Mouse (Mus musculus) Patski (cell line): ENCODE measurements around the gene Gpr62. TPM values are rescaled to one million over a fixed set of nuclear protein-coding genes. Genes with fewer than 3 reads are reported as not detected.

ENCODE experiments used
- ATAC-seq: fragments of 100-300 bp; one replicate; pipeline ENCODE4 v1.8.0; 2021
- CTCF ChIA-PET: fragments of 350-600 bp; sonication (Branson Sonifier 250); formaldehyde crosslinking; loops from one replicate; lab custom pipeline; 2022; ENCODE audit warnings: inconsistent platforms; lab: Charles Lee
- POLR2A ChIA-PET: fragments of 350-600 bp; sonication (Branson Sonifier 250); formaldehyde crosslinking; loops from one replicate; lab custom pipeline; 2022; ENCODE audit warnings: antibody characterized with exemption, inconsistent platforms; lab: Charles Lee
- DNase-seq: peaks from one replicate; pipeline ENCODE4 v3.0.0-alpha.2; 2011; ENCODE audit warnings: low read depth, low spot score
- H3K27me3 ChIP-seq: fragments of 371-371 bp; one replicate; pipeline ENCODE4 v1.5.1; 2021
- CTCF ChIP-seq: fragments of 100-300 bp; IDR thresholded peaks from one replicate; pipeline ENCODE4 v1.5.1; 2021
- in situ Hi-C: fragments of 300-500 bp; cut with MboI; formaldehyde crosslinking; loops from 3 replicates; pipeline ENCODE4 v1.11.1; 2018; ENCODE audit warnings: low pct_unique_long_range_greater_than_20kb, mixed read lengths
- polyA plus RNA-seq: library from polyadenylated mRNA; unstranded; gene quantifications from one replicate; pipeline ENCODE4 v1.2.3, GENCODE M21; 2021

Gpr62 gene
- polyA plus RNA-seq, 1 experiment from 2014 or later, result 0.05 TPM

DNA sequence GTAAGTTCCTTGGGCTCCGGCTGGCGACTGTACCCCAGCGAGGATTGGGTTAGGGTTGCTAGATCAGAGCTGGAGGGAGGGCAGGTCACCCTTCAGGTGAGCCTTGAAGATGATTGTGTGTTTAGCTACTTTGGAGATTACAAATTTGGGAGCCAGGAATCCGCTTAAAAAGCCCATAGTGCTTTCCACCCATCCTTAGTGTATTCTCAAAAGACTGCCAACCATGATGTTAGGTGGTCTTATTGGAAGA is 35.8 kb downstream of the Gpr62 start:
- POLR2A ChIA-PET, result interaction anchor here (0.6 to 1.6 kb wide), 9 partner anchors 13 to 149 kb away, joined by 3 to 12 read pairs (median 4); partner anchors contain the start of genes Parp3, Pcbp4, Poc1a and Rrp9
- ATAC-seq (peak; percentile 1), DNase-seq (no peak)
- in situ Hi-C loops, result no loop called here
- no peaks in the 10 kb centered on the region for H3K27me3 ChIP-seq
- no peak for TF ChIP-seq CTCF
- CTCF ChIA-PET, result interaction anchor here (0.8 to 3.7 kb wide), 4 partner anchors 8 to 149 kb away, joined by 3 to 33 read pairs (median 3); partner anchors contain the start of genes Parp3, Poc1a and Rrp9

DNA sequence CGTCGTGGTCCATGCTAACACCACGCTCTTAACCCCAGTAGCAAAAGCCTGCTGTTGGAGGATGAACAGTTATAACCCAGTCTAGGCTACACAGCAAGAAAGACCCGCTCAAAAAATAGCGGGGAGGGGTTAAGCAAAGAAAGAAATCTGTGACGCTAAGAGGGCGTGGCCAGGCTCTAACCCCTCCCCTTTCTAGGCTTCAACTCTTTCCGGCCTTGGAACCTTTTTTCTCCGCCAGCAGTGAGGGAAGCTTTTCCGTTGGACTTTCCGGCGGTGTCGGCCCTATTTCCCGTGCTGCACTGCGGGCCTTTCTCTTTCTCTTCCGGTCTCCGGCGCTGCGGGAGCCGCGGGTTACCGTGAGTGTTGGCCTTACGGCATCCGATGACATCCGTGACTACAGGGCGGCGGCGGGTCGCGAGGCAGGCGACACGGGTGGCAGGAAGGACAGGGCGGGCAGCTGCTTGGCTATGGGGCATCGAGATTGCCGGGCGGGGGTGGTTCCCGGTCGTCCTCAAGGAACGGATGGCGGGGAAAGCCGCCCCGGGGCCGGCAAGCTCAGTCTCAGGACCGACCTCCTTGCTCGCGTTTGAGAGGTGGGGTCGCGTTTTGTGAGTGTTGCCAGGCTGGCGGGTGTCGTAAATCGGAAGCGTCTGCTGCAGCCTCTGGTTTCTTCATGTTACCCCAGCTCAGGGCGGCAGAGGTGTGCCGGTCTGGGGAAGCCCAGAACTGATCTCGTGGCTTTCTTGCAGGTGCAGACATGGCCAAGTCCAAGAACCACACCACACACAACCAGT is 36.3 kb downstream of the Gpr62 start, which contains the start of gene Rpl29:
TSS of gene Rpl29 (plus strand) at position 234 of the 794 bp plus-strand sequence.
- no peaks in the 10 kb centered on the region for H3K27me3 ChIP-seq
- in situ Hi-C loops, result no loop called here
- DNase-seq (peak; percentile 76), ATAC-seq (peak; percentile 68)
- ChIA-PET POLR2A (interaction anchor here (0.6 to 1.6 kb wide), 10 partner anchors 14 to 148 kb away, joined by 3 to 12 read pairs (median 4); partner anchors contain the start of genes Parp3, Pcbp4, Poc1a and Rrp9), CTCF (interaction anchor here (0.7 to 3.7 kb wide), 6 partner anchors 8 to 460 kb away, joined by 3 to 33 read pairs (median 3); partner anchors contain the start of genes Parp3, Poc1a and Rrp9)
- TF ChIP-seq CTCF, result no peak

- ChIA-PET CTCF (interaction anchor here (0.7 to 3.7 kb wide), 5 partner anchors 17 to 461 kb away, joined by 3 to 33 read pairs (median 3); partner anchors contain the start of genes Parp3, Poc1a and Rrp9), POLR2A (interaction anchor here (0.7 to 1.6 kb wide), 4 partner anchors 14 to 148 kb away, joined by 4 to 5 read pairs (median 5); partner anchors contain the start of genes Pcbp4 and Poc1a)
- ATAC-seq, result peak; percentile 46
- DNase-seq, result no peak
- H3K27me3 ChIP-seq, result no peaks in the 10 kb centered on the region
- TF ChIP-seq CTCF, result no peak
- in situ Hi-C loops, result no loop called here
These were observed 37.0 kb downstream of the Gpr62 start for GRCm38 (mm10) chr9:106428719-106429220.

DNA sequence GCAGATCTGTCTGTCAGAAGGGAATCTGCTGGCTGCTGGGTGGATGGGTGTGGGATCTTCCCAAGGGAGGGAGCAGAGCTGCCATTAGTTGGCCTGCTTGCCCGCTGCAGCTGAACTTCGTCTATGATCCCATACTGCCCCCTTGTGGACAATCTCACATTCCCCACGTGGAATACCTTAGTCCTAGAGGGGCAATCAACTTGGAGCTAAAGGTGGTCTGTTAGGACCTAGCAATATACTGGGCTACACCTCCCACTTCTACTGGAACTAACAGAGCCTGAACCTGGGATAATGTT is 43.9 kb downstream of the Gpr62 start:
- ChIA-PET CTCF (interaction anchor here (0.7 to 7.7 kb wide), 19 partner anchors 8 to 146 kb away, joined by 3 to 82 read pairs (median 5); partner anchors contain the start of genes Parp3, Poc1a, Rpl29 and Rrp9), POLR2A (interaction anchor here (1.4 to 1.7 kb wide), 4 partner anchors 53 to 134 kb away, joined by 4 read pairs; partner anchors contain the start of gene Dusp7)
- ATAC-seq (peak; percentile 80), DNase-seq (no peak)
- no peaks in the 10 kb centered on the region for H3K27me3 ChIP-seq
- TF ChIP-seq CTCF, result peak; percentile 86
- in situ Hi-C loops, result loop anchor here (5.0 kb wide), 1 partner anchor 115 kb away; no protein-coding TSS in a partner anchor

GRCm38 (mm10) chr9:106421033-106421864 is 44.5 kb downstream of the Gpr62 start:
- no peak for DNase-seq
- no peak for TF ChIP-seq CTCF
- in situ Hi-C loops, result loop anchor here (5.0 kb wide), 1 partner anchor 114 kb away; no protein-coding TSS in a partner anchor
- ChIA-PET CTCF (interaction anchor here (0.7 to 7.7 kb wide), 21 partner anchors 8 to 145 kb away, joined by 3 to 82 read pairs (median 4); partner anchors contain the start of genes Parp3, Poc1a, Rpl29 and Rrp9), POLR2A (interaction anchor here (1.4 to 1.7 kb wide), 4 partner anchors 52 to 134 kb away, joined by 4 read pairs; partner anchors contain the start of gene Dusp7)
- peak; percentile 24 for ATAC-seq
- H3K27me3 ChIP-seq, result no peaks in the 10 kb centered on the region

GRCm38 (mm10) chr9:106420608-106421007 is 45.1 kb downstream of the Gpr62 start:
- ChIA-PET CTCF (interaction anchor here (1.0 to 7.7 kb wide), 11 partner anchors 14 to 133 kb away, joined by 3 to 82 read pairs (median 5); partner anchors contain the start of genes Parp3 and Rrp9), POLR2A (interaction anchor here (1.1 to 1.7 kb wide), 4 partner anchors 51 to 133 kb away, joined by 4 to 5 read pairs (median 4); partner anchors contain the start of gene Dusp7)
- no peak for ATAC-seq
- no peak for DNase-seq
- in situ Hi-C loops, result loop anchor here (5.0 kb wide), 1 partner anchor 113 kb away; no protein-coding TSS in a partner anchor
- H3K27me3 ChIP-seq, result no peaks in the 10 kb centered on the region
- TF ChIP-seq CTCF, result no peak

GRCm38 (mm10) chr9:106417841-106418625 is 47.7 kb downstream of the Gpr62 start:
- TF ChIP-seq CTCF, result peak; percentile 81
- no peaks in the 10 kb centered on the region for H3K27me3 ChIP-seq
- ATAC-seq (peak; percentile 45), DNase-seq (no peak)
- CTCF ChIA-PET, result interaction anchor here (1.1 to 7.7 kb wide), 5 partner anchors 9 to 129 kb away, joined by 3 to 82 read pairs (median 3); no protein-coding TSS in a partner anchor
- in situ Hi-C loops, result no loop called here
- POLR2A ChIA-PET, result interaction anchor here (0.6 to 1.1 kb wide), 2 partner anchors 46 to 60 kb away, joined by 3 to 4 read pairs; no protein-coding TSS in a partner anchor

- ATAC-seq (no peak), DNase-seq (no peak)
- in situ Hi-C loops, result no loop called here
- no peak for TF ChIP-seq CTCF
- POLR2A ChIA-PET, result no interaction called here
- no peaks in the 10 kb centered on the region for H3K27me3 ChIP-seq
- CTCF ChIA-PET, result interaction anchor here (1.1 to 7.7 kb wide), 3 partner anchors 8 to 128 kb away, joined by 3 to 82 read pairs (median 3); no protein-coding TSS in a partner anchor
These were observed 48.9 kb downstream of the Gpr62 start for GRCm38 (mm10) chr9:106416826-106417225.

Other genes with a start within 250 kb of the Gpr62 start
- gene Tlr9, start 243.3 kb downstream of the Gpr62 start, polyA plus RNA-seq, result 0.03 TPM
- gene Alas1, start 217.3 kb downstream of the Gpr62 start, polyA plus RNA-seq, result 91.4 TPM
- gene Poc1a, start 184.9 kb downstream of the Gpr62 start, polyA plus RNA-seq, result 9.9 TPM
- gene Dusp7, start 97.3 kb downstream of the Gpr62 start, polyA plus RNA-seq, result 13.6 TPM
- gene Rpl29, start 36.5 kb downstream of the Gpr62 start, polyA plus RNA-seq, result 189 TPM
- gene Acy1, start 27.6 kb downstream of the Gpr62 start, polyA plus RNA-seq, result 10.8 TPM
- gene Abhd14b, start 18.5 kb downstream of the Gpr62 start, polyA plus RNA-seq, result 31.2 TPM
- gene Abhd14a, start 18.3 kb downstream of the Gpr62 start, polyA plus RNA-seq, result 25.2 TPM
- gene Pcbp4, start 12.6 kb downstream of the Gpr62 start, polyA plus RNA-seq, result 83.4 TPM
- gene Rrp9, start 10.0 kb upstream of the Gpr62 start, polyA plus RNA-seq, result 29.9 TPM
- 58.0 TPM for gene Parp3, start 11.0 kb upstream of the Gpr62 start, polyA plus RNA-seq
- not detected for gene Iqcf1, start 34.0 kb upstream of the Gpr62 start, polyA plus RNA-seq
- not detected for gene Iqcf5, start 48.6 kb upstream of the Gpr62 start, polyA plus RNA-seq
- not detected for gene Iqcf3, start 95.7 kb upstream of the Gpr62 start, polyA plus RNA-seq
- not detected for gene Iqcf4, start 105.1 kb upstream of the Gpr62 start, polyA plus RNA-seq
- gene Iqcf6, start 160.6 kb upstream of the Gpr62 start, polyA plus RNA-seq, result not detected
- gene Grm2, start 190.1 kb upstream of the Gpr62 start, polyA plus RNA-seq, result not detected
- 162 TPM for gene Tex264, start 220.0 kb upstream of the Gpr62 start, polyA plus RNA-seq